Mouse (Mus musculus): ENCODE measurements around the gene Fcer1g.

DNA sequence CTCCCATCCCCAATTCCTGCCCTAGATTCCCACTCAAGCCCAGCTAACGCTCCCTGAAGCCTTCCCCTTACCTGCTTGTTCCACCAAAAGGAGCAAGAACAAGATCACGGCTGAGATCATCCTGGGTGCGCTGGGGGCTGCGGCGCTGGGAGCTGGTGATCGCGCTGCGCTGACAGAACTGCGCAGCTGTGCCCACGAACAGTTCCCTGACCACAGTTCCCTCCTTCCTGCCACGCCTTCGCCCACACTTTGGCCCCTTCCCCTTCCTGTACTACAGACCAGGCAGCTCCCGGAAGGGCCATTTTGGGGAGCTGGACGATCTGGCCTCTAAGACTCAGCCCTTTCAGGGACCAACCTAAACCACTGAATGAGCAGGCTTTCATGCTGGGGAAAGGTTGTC, at the start of gene Fcer1g:
- no peak for TF ChIP-seq CTCF (IDR thresholded peaks at IDR 0.05; ENCODE audit: control insufficient read depth, insufficient read depth, low read length)
- TF ChIP-seq POLR2A (IDR thresholded peaks at IDR 0.05; ENCODE audit: borderline replicate concordance, control insufficient read depth, low read depth, low read length), result peak; percentile 93; the same call in 1 of the 2 replicates
